Mouse (Mus musculus) megakaryocyte, embryonic 14.5 days (primary cell): ENCODE measurements around the gene Rcor1.

ENCODE experiments used
- FLI1 ChIP-seq: IDR thresholded peaks from 2 replicates; pipeline ENCODE4 v1.6.1; 2012; ENCODE audit warnings: low read length, inconsistent platforms, mixed read lengths
- GATA1 ChIP-seq: IDR thresholded peaks from 3 replicates; pipeline ENCODE4 v1.6.1; 2012; ENCODE audit warnings: mixed read lengths, low read length, inconsistent platforms, borderline replicate concordance

GRCm38 (mm10) chr12:111032839-111033238, 6.3 kb upstream of the Rcor1 start:
- TF ChIP-seq GATA1 (no peak), FLI1 (no peak)
